Mouse (Mus musculus): Measurements from ENCODE around the gene Ccr6. TPM values are rescaled to one million over a fixed set of nuclear protein-coding genes. Genes with fewer than 3 reads are reported as not detected.
"Not testable (repeated sequence)": the region's sequence is repeated elsewhere in the genome, so short reads cannot be mapped to it uniquely, and the experiment has no call there.

The Ccr6 gene
- polyA plus RNA-seq (2015; fragmentation: Nextera tagmentation; extraction: Ambion mirVana), result not detected in 2 replicates

- 76% methylated on average over 3 of the region's 3 CpGs for WGBS
- H3K4me1 ChIP-seq, result no peaks in the 10 kb centered on the region
- H3K27ac ChIP-seq, result no peak within 1 kb of the TSS
- no peak within 1 kb of the TSS for H3K4me3 ChIP-seq
- H3K4me2 ChIP-seq, result no peak within 1 kb of the TSS
- no peaks in the 10 kb centered on the region for H3K27me3 ChIP-seq (replicated peaks)
- H3K36me3 ChIP-seq (replicated peaks), result no peaks in the 10 kb centered on the region
- H3K9ac ChIP-seq, result no peak within 1 kb of the TSS
- no peaks in the 10 kb centered on the region for H3K9me3 ChIP-seq
- ATAC-seq (replicated peaks), result no peak
Measured at GRCm38 (mm10) chr17:8235743-8236142, at the start of gene Ccr6. Ccr6 (plus strand) TSS chr17:8236043.

GRCm38 (mm10) chr17:8193678-8194077 is 42.2 kb upstream of the Ccr6 start:
- ATAC-seq (replicated peaks), result no peak
- Histone ChIP-seq H3K4me1 (no peaks in the 10 kb centered on the region), H3K4me3 (no peak overlapping the region), H3K9ac (no peak overlapping the region), H3K36me3 (replicated peaks) (peaks cover 22% of the 10 kb centered on the region), H3K4me2 (no peak overlapping the region), H3K27ac (no peak overlapping the region), H3K9me3 (no peaks in the 10 kb centered on the region), H3K27me3 (replicated peaks) (no peaks in the 10 kb centered on the region)
- WGBS, result 94% methylated on average over 8 of the region's 8 CpGs

GRCm38 (mm10) chr17:8195685-8196376 is 40.0 kb upstream of the Ccr6 start:
- H3K9ac ChIP-seq, result no peak overlapping the region
- no peak overlapping the region for H3K4me3 ChIP-seq
- H3K36me3 ChIP-seq (replicated peaks), result peaks cover 15% of the 10 kb centered on the region
- WGBS, result 93% methylated on average over 8 of the region's 8 CpGs
- H3K4me2 ChIP-seq, result no peak overlapping the region
- H3K27ac ChIP-seq, result no peak overlapping the region
- no peaks in the 10 kb centered on the region for H3K27me3 ChIP-seq (replicated peaks)
- H3K9me3 ChIP-seq, result no peaks in the 10 kb centered on the region
- H3K4me1 ChIP-seq, result no peaks in the 10 kb centered on the region
- no peak for ATAC-seq (replicated peaks)

- peaks cover 7% of the 10 kb centered on the region for H3K36me3 ChIP-seq (replicated peaks)
- H3K4me1 ChIP-seq, result no peaks in the 10 kb centered on the region
- no peaks in the 10 kb centered on the region for H3K27me3 ChIP-seq (replicated peaks)
- WGBS, result 71% methylated on average over 3 of the region's 3 CpGs
- H3K4me3 ChIP-seq, result no peak overlapping the region
- no peak for ATAC-seq (replicated peaks)
- no peak overlapping the region for H3K27ac ChIP-seq
- no peak overlapping the region for H3K9ac ChIP-seq
- no peaks in the 10 kb centered on the region for H3K9me3 ChIP-seq
- H3K4me2 ChIP-seq, result no peak overlapping the region
Measured at GRCm38 (mm10) chr17:8197652-8198051, 38.2 kb upstream of the Ccr6 start.

- no peak overlapping the region for H3K9ac ChIP-seq
- no peak overlapping the region for H3K4me2 ChIP-seq
- no peaks in the 10 kb centered on the region for H3K9me3 ChIP-seq
- H3K36me3 ChIP-seq (replicated peaks), result peaks cover 5% of the 10 kb centered on the region
- WGBS, result 87% methylated on average over 11 of the region's 11 CpGs
- H3K4me3 ChIP-seq, result no peak overlapping the region
- H3K27ac ChIP-seq, result no peak overlapping the region
- no peaks in the 10 kb centered on the region for H3K4me1 ChIP-seq
- ATAC-seq (replicated peaks), result no peak
- no peaks in the 10 kb centered on the region for H3K27me3 ChIP-seq (replicated peaks)
Measured at GRCm38 (mm10) chr17:8199067-8199935, 36.5 kb upstream of the Ccr6 start.

- Histone ChIP-seq H3K4me2 (no peak overlapping the region), H3K36me3 (replicated peaks) (no peaks in the 10 kb centered on the region), H3K27ac (no peak overlapping the region), H3K9ac (no peak overlapping the region), H3K27me3 (replicated peaks) (no peaks in the 10 kb centered on the region), H3K9me3 (no peaks in the 10 kb centered on the region), H3K4me3 (no peak overlapping the region), H3K4me1 (no peaks in the 10 kb centered on the region)
- WGBS, result 85% methylated on average over 1 of the region's 1 CpGs
- ATAC-seq (replicated peaks), result no peak
Measured at GRCm38 (mm10) chr17:8199936-8200330, 35.9 kb upstream of the Ccr6 start.

GRCm38 (mm10) chr17:8203487-8203886 is 32.4 kb upstream of the Ccr6 start:
- H3K9ac ChIP-seq, result no peak overlapping the region
- H3K27ac ChIP-seq, result no peak overlapping the region
- ATAC-seq (replicated peaks), result no peak
- 79% methylated on average over 1 of the region's 1 CpGs for WGBS
- no peaks in the 10 kb centered on the region for H3K36me3 ChIP-seq (replicated peaks)
- H3K27me3 ChIP-seq (replicated peaks), result no peaks in the 10 kb centered on the region
- no peak overlapping the region for H3K4me3 ChIP-seq
- H3K9me3 ChIP-seq, result no peaks in the 10 kb centered on the region
- no peak overlapping the region for H3K4me2 ChIP-seq
- H3K4me1 ChIP-seq, result no peaks in the 10 kb centered on the region

GRCm38 (mm10) chr17:8205221-8205631 is 30.6 kb upstream of the Ccr6 start:
- not testable (repeated sequence) for H3K4me3 ChIP-seq; H3K36me3 ChIP-seq (replicated peaks); H3K4me2 ChIP-seq; H3K4me1 ChIP-seq; H3K9ac ChIP-seq; H3K9me3 ChIP-seq; ATAC-seq (replicated peaks); H3K27ac ChIP-seq; H3K27me3 ChIP-seq (replicated peaks)
- WGBS, result 73% methylated on average over 1 of the region's 1 CpGs

GRCm38 (mm10) chr17:8206691-8207090 is 29.2 kb upstream of the Ccr6 start:
- Histone ChIP-seq H3K9me3 (no peaks in the 10 kb centered on the region), H3K27me3 (replicated peaks) (no peaks in the 10 kb centered on the region), H3K4me2 (no peak overlapping the region), H3K4me3 (no peak overlapping the region), H3K27ac (no peak overlapping the region), H3K4me1 (no peaks in the 10 kb centered on the region), H3K9ac (no peak overlapping the region), H3K36me3 (replicated peaks) (no peaks in the 10 kb centered on the region)
- ATAC-seq (replicated peaks), result no peak
- WGBS, result 88% methylated on average over 5 of the region's 5 CpGs

- H3K4me2 ChIP-seq, result no peak overlapping the region
- ATAC-seq (replicated peaks), result no peak
- no peaks in the 10 kb centered on the region for H3K4me1 ChIP-seq
- no peaks in the 10 kb centered on the region for H3K27me3 ChIP-seq (replicated peaks)
- WGBS, result 93% methylated on average over 2 of the region's 2 CpGs
- H3K27ac ChIP-seq, result no peak overlapping the region
- no peaks in the 10 kb centered on the region for H3K36me3 ChIP-seq (replicated peaks)
- no peak overlapping the region for H3K9ac ChIP-seq
- H3K4me3 ChIP-seq, result no peak overlapping the region
- H3K9me3 ChIP-seq, result no peaks in the 10 kb centered on the region
Measured at GRCm38 (mm10) chr17:8209696-8210095, 26.1 kb upstream of the Ccr6 start.

- Histone ChIP-seq H3K9ac (no peak overlapping the region), H3K4me3 (no peak overlapping the region), H3K9me3 (no peaks in the 10 kb centered on the region), H3K36me3 (replicated peaks) (no peaks in the 10 kb centered on the region), H3K4me1 (no peaks in the 10 kb centered on the region), H3K27ac (no peak overlapping the region), H3K4me2 (no peak overlapping the region), H3K27me3 (replicated peaks) (no peaks in the 10 kb centered on the region)
- WGBS, result 56% methylated on average over 3 of the region's 3 CpGs
- ATAC-seq (replicated peaks), result no peak
Measured at GRCm38 (mm10) chr17:8210170-8210569, 25.7 kb upstream of the Ccr6 start.

GRCm38 (mm10) chr17:8210675-8211074 is 25.2 kb upstream of the Ccr6 start:
- H3K36me3 ChIP-seq (replicated peaks), result no peaks in the 10 kb centered on the region
- ATAC-seq (replicated peaks), result no peak
- no peak overlapping the region for H3K4me3 ChIP-seq
- WGBS, result 82% methylated on average over 10 of the region's 10 CpGs
- no peaks in the 10 kb centered on the region for H3K27me3 ChIP-seq (replicated peaks)
- no peaks in the 10 kb centered on the region for H3K4me1 ChIP-seq
- no peak overlapping the region for H3K9ac ChIP-seq
- H3K4me2 ChIP-seq, result no peak overlapping the region
- no peak overlapping the region for H3K27ac ChIP-seq
- H3K9me3 ChIP-seq, result no peaks in the 10 kb centered on the region

- Histone ChIP-seq H3K27me3 (replicated peaks) (no peaks in the 10 kb centered on the region), H3K36me3 (replicated peaks) (no peaks in the 10 kb centered on the region), H3K9ac (no peak overlapping the region), H3K4me3 (no peak overlapping the region), H3K9me3 (no peaks in the 10 kb centered on the region), H3K27ac (no peak overlapping the region), H3K4me2 (no peak overlapping the region), H3K4me1 (no peaks in the 10 kb centered on the region)
- WGBS, result 92% methylated on average over 6 of the region's 6 CpGs
- no peak for ATAC-seq (replicated peaks)
Measured at GRCm38 (mm10) chr17:8211399-8211798, 24.4 kb upstream of the Ccr6 start.

Data from midbrain, embryonic 15.5 days (tissue).